Mouse (Mus musculus) bone marrow, adult 2 months (tissue): Measurements from ENCODE around the gene Kansl3.

Source experiments
- CTCF ChIP-seq: fragments of 200-500 bp; IDR thresholded peaks from 2 replicates; pipeline ENCODE4 v1.5.1; 2011; ENCODE audit warnings: low read length, control low read depth; ENCODE audit not compliant: control insufficient read depth, insufficient read depth
- POLR2A ChIP-seq: fragments of 200-500 bp; IDR thresholded peaks from 2 replicates; pipeline ENCODE4 v1.6.1; 2011; ENCODE audit warnings: low read depth, mild to moderate bottlenecking, control low read depth, low read length, borderline replicate concordance; ENCODE audit not compliant: control insufficient read depth

DNA sequence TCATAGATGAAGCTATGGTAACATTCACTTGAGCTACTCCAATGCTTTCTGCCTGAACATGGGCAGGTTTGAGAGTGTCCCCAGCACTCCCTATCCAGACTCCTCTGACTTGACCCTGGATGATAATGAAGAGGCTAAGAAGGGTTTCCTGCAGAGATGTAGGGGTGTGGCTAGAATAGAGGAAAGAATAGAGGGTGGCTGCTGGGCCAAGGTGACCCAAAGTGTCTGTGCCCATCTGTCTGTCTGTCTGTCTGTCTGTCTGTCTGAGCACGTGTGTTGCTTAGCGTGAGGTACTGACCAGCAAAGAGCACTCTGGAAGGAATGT, 53.2 kb downstream of the Kansl3 start:
- no peak for TF ChIP-seq CTCF
- no peak for TF ChIP-seq POLR2A
